Mouse (Mus musculus) heart, embryonic 14.5 days (tissue): ENCODE measurements at regions not wholly inside any gene's neighbourhood (a gene's known extent, or its start where the extent isn't known, plus 50 kb on each side); places are given as distances from the start of the nearest gene placed in this dataset.

Experiments used
- ATAC-seq: fragments of 200-750 bp; cut with Nextera tagmentation; 2 replicates; pipeline ENCODE4 v1.8.0; 2017; ENCODE audit warnings: low read depth, moderate TSS enrichment; ENCODE audit not compliant: insufficient number of reproducible peaks, insufficient read depth, low FRiP score
- H3K27ac ChIP-seq, 2 experiments: fragments of 200-500 bp in 1 of 2; fragments of 300-500 bp in 1 of 2; sonication (generic) in 1 of 2; replicated peaks in 1 of 2; 2 replicates each; pipeline ENCODE4 v1.5.1; 2012 to 2014; ENCODE audit warnings: low read depth in 2 of 2, low read length in 2 of 2, control low read depth in 1 of 2, mild to moderate bottlenecking in 1 of 2, mixed read lengths in 1 of 2; ENCODE audit not compliant: control insufficient read depth in 1 of 2, insufficient read depth in 1 of 2
- H3K27me3 ChIP-seq: fragments of 300-500 bp; sonication (generic); 2 replicates; pipeline ENCODE4 v1.6.1; 2014; ENCODE audit warnings: mild to moderate bottlenecking, low read length, control low read depth; ENCODE audit not compliant: control insufficient read depth, insufficient read depth
- H3K36me3 ChIP-seq: fragments of 300-500 bp; sonication (generic); 2 replicates; pipeline ENCODE4 v1.6.1; 2014; ENCODE audit warnings: mild to moderate bottlenecking, control low read depth, low read length, mixed read lengths; ENCODE audit not compliant: control insufficient read depth, insufficient read depth
- H3K4me1 ChIP-seq, 2 experiments: fragments of 200-500 bp in 1 of 2; fragments of 300-500 bp in 1 of 2; sonication (generic) in 1 of 2; 2 replicates each; pipeline ENCODE4 v1.6.1; 2012 to 2014; ENCODE audit warnings: low read length in 2 of 2, control low read depth in 1 of 2, mixed read lengths in 1 of 2; ENCODE audit not compliant: control insufficient read depth in 2 of 2, insufficient read depth in 2 of 2
- H3K4me2 ChIP-seq: fragments of 300-500 bp; sonication (generic); 2 replicates; pipeline ENCODE4 v1.6.1; 2014; ENCODE audit warnings: mild to moderate bottlenecking, low read length
- H3K4me3 ChIP-seq, 2 experiments: fragments of 200-500 bp in 1 of 2; fragments of 300-500 bp in 1 of 2; sonication (generic) in 1 of 2; 2 replicates each; pipeline ENCODE4 v1.5.1; 2012 to 2014; ENCODE audit warnings: low read length in 2 of 2, mild to moderate bottlenecking in 2 of 2, control low read depth in 1 of 2, low read depth in 1 of 2, moderate library complexity in 1 of 2; ENCODE audit not compliant: control insufficient read depth in 1 of 2, insufficient read depth in 1 of 2
- H3K9ac ChIP-seq: fragments of 300-500 bp; sonication (generic); 2 replicates; pipeline ENCODE4 v1.6.1; 2014; ENCODE audit warnings: mild to moderate bottlenecking, low read length
- H3K9me3 ChIP-seq: fragments of 300-500 bp; sonication (generic); 2 replicates; pipeline ENCODE4 v1.6.1; 2016; ENCODE audit warnings: low read length, control low read depth; ENCODE audit not compliant: control insufficient read depth
- WGBS: fragments of 180-500 bp; shearing (Covaris S2); extraction: QIAGEN DNeasy Blood & Tissue Kit; methylation state at CpG from one replicate; pipeline ENCODE4 v1.1.7; 2014; 5-methylcytosine and 5-hydroxymethylcytosine counted together

GRCm38 (mm10) chr3:50887002-50887401, 337.2 kb upstream of the Noct start:
- peak overlapping the region; percentile 52 for H3K4me2 ChIP-seq
- no peaks in the 10 kb centered on the region for H3K36me3 ChIP-seq
- H3K27ac ChIP-seq = peak overlapping the region; percentile 48 to 57; a peak in 3 of 4 replicates
- peaks cover 8 to 11% of the 10 kb centered on the region in 2 experiments for H3K4me1 ChIP-seq
- no peaks in the 10 kb centered on the region for H3K9me3 ChIP-seq
- no peak overlapping the region for H3K9ac ChIP-seq
- 12% methylated on average over 7 of the region's 7 CpGs for WGBS
- ATAC-seq = peak; percentile 42; the same call in 1 of the 2 replicates
- no peaks in the 10 kb centered on the region for H3K27me3 ChIP-seq
- 0 out of 4 replicates have a peak overlapping the region, but pooled peaks of 1 of the 2 experiments have one; percentile 0 for H3K4me3 ChIP-seq

- Histone ChIP-seq H3K9me3 (no peaks in the 10 kb centered on the region), H3K4me2 (no peak overlapping the region), H3K4me3 (no peak overlapping the region), H3K36me3 (no peaks in the 10 kb centered on the region), H3K27ac (no peak overlapping the region), H3K9ac (no peak overlapping the region), H3K4me1 (peaks cover 8 to 11% of the 10 kb centered on the region in 2 experiments), H3K27me3 (no peaks in the 10 kb centered on the region)
- ATAC-seq = no peak
- 81% methylated on average over 4 of the region's 4 CpGs for WGBS
These were observed 335.6 kb upstream of the Noct start for GRCm38 (mm10) chr3:50888571-50889210.

GRCm38 (mm10) chr3:50890537-50890936, 333.7 kb upstream of the Noct start:
- ATAC-seq = no peak
- WGBS = 86% methylated on average over 8 of the region's 8 CpGs
- no peaks in the 10 kb centered on the region for H3K9me3 ChIP-seq
- H3K36me3 ChIP-seq = no peaks in the 10 kb centered on the region
- no peak overlapping the region for H3K9ac ChIP-seq
- no peaks in the 10 kb centered on the region for H3K27me3 ChIP-seq
- H3K4me2 ChIP-seq = no peak overlapping the region
- H3K4me3 ChIP-seq = no peak overlapping the region
- H3K27ac ChIP-seq = no peak overlapping the region
- peaks cover 8 to 11% of the 10 kb centered on the region in 2 experiments for H3K4me1 ChIP-seq

- H3K4me2 ChIP-seq = no peak overlapping the region
- no peaks in the 10 kb centered on the region for H3K9me3 ChIP-seq
- 0 out of 4 replicates have a peak, but pooled peaks cover 0 to under 1% of the 10 kb centered on the region in 2 experiments for H3K4me1 ChIP-seq
- no peaks in the 10 kb centered on the region for H3K27me3 ChIP-seq
- H3K27ac ChIP-seq = no peak overlapping the region
- H3K36me3 ChIP-seq = no peaks in the 10 kb centered on the region
- H3K9ac ChIP-seq = no peak overlapping the region
- H3K4me3 ChIP-seq = no peak overlapping the region
- WGBS = 84% methylated on average over 9 of the region's 9 CpGs
- ATAC-seq = no peak
These were observed 326.1 kb upstream of the Noct start for GRCm38 (mm10) chr3:50898179-50898578.

- 52% methylated on average over 7 of the region's 7 CpGs for WGBS
- Histone ChIP-seq H3K4me2 (no peak overlapping the region), H3K9ac (no peak overlapping the region), H3K27me3 (no peaks in the 10 kb centered on the region), H3K36me3 (no peaks in the 10 kb centered on the region), H3K4me1 (0 out of 4 replicates have a peak, but pooled peaks cover 0 to 4% of the 10 kb centered on the region in 2 experiments), H3K4me3 (no peak overlapping the region), H3K27ac (peak overlapping the region in 1 of 2 experiments; percentile 6; a peak in 1 of 4 replicates), H3K9me3 (no peaks in the 10 kb centered on the region)
- ATAC-seq = 0 out of 2 replicates have a peak, but pooled peaks have one; percentile 47
These were observed 324.4 kb upstream of the Noct start for GRCm38 (mm10) chr3:50899830-50900350.

- H3K4me1 ChIP-seq = peaks cover 4% of the 10 kb centered on the region in 2 experiments; a peak in 2 of 4 replicates
- no peaks in the 10 kb centered on the region for H3K36me3 ChIP-seq
- H3K4me3 ChIP-seq = no peak overlapping the region
- H3K9ac ChIP-seq = no peak overlapping the region
- no peaks in the 10 kb centered on the region for H3K9me3 ChIP-seq
- H3K27ac ChIP-seq = no peak overlapping the region
- WGBS = 82% methylated on average over 9 of the region's 9 CpGs
- H3K27me3 ChIP-seq = no peaks in the 10 kb centered on the region
- H3K4me2 ChIP-seq = no peak overlapping the region
- ATAC-seq = no peak
These were observed 323.7 kb upstream of the Noct start for GRCm38 (mm10) chr3:50900566-50900965.

- H3K4me3 ChIP-seq = no peak overlapping the region
- H3K36me3 ChIP-seq = no peaks in the 10 kb centered on the region
- H3K4me1 ChIP-seq = peaks cover 4 to 5% of the 10 kb centered on the region in 2 experiments; a peak in 2 of 4 replicates
- no peaks in the 10 kb centered on the region for H3K9me3 ChIP-seq
- no peak for ATAC-seq
- H3K4me2 ChIP-seq = no peak overlapping the region
- no peaks in the 10 kb centered on the region for H3K27me3 ChIP-seq
- 91% methylated on average over 10 of the region's 10 CpGs for WGBS
- H3K9ac ChIP-seq = no peak overlapping the region
- H3K27ac ChIP-seq = no peak overlapping the region
These were observed 322.9 kb upstream of the Noct start for GRCm38 (mm10) chr3:50901321-50901720.
